Mouse (Mus musculus): Measurements from ENCODE around the gene Prph. TPM values are rescaled to one million over a fixed set of nuclear protein-coding genes. Genes with fewer than 3 reads are reported as not detected.
"Not testable (repeated sequence)": the region's sequence is repeated elsewhere in the genome, so short reads cannot be mapped to it uniquely, and the experiment has no call there.

The Prph gene
- polyA plus RNA-seq, 1 experiment: 0.32 TPM

DNA sequence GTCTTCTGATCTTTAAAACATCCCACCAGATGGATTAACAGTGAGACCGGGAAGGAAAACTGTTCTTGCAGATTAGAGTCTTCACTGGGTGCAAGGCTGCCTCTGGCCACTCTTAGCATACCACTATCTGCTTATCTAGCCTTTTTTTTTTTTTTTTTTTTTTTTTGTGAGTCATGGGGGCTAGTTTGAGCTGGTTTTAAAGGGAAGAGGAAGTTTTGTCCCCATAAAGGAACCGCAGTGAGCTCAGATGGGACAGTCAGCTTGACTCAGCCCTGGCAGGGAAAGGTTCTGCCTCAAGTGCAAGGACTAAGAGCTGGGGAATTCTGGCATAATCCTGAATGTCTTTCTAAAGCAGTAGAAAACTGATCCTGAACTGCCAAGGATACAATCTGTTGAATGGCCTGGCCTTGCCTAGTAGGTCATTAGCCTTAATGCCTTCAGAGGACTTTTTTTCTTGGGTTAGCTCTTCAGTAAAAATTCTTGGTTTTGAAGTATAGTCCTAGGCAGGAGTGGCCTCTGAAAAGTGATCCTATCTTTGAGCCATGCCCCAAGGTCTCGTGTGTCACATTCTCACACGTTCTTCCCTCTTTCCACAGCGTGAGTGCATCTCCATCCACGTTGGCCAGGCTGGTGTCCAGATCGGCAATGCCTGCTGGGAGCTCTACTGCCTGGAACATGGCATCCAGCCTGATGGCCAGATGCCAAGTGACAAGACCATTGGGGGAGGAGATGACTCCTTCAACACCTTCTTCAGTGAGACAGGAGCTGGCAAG, 21.3 kb upstream of the Prph start:
- DNase-seq (ENCODE audit: low read depth): no peak

GRCm38 (mm10) chr15:99035431-99035830, 19.5 kb upstream of the Prph start:
- no peak for DNase-seq (ENCODE audit: low read depth)

GRCm38 (mm10) chr15:99036249-99036905, 18.6 kb upstream of the Prph start:
- no peak for DNase-seq (ENCODE audit: low read depth)

- no peak for DNase-seq (ENCODE audit: low read depth)
Measured at GRCm38 (mm10) chr15:99038025-99038424, 16.9 kb upstream of the Prph start.

GRCm38 (mm10) chr15:99038797-99039196, 16.2 kb upstream of the Prph start:
- no peak for DNase-seq (ENCODE audit: low read depth)

- DNase-seq (ENCODE audit: low read depth): no peak
Measured at GRCm38 (mm10) chr15:99039306-99039705, 15.7 kb upstream of the Prph start.

DNA sequence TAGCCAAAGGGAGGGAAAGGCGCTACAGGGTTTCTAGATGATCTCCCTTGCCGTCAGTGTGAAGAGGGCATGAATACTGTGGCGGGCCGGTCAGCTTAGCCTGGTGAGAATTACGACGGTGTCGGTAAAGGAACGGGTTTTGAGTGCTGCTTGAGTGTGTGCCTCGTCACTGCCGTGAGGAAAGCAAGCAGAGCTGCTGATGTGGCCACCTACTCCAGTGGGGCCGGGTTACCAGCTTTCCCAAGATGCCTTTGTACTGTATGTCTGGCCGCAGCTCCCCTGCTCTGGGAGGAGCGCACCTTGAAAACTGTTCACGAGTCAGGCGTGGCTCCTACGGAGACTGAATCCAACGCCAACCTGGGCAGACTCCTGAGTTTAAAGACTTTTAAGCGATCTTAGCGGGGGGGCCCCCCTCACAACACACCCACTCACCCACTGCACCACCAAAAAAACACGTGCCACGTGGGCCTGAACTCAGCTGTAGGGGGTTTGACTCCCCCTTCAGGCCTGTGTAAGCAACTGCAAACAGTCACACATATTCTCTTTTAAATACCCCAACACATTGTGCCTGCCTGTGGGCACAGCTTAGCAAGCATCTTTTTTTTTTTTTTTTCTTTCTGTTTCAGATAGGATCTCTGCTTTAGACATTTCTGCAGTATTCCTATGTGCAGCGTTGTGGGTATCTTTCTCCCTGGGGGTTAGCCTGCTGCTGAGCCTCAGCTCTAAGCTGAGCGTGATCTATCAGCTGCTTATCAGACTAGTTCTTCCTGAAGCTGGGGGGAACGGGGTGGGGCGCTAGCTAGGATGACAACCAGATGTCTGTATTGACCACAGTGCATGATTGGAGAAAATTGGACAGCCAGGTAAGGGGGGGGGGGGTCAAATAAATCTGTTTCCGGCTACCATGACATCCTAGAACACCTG, 14.7 kb upstream of the Prph start:
- DNase-seq (ENCODE audit: low read depth): no peak

- DNase-seq (ENCODE audit: low read depth): no peak
Measured at GRCm38 (mm10) chr15:99040920-99041856, 13.8 kb upstream of the Prph start.

DNA sequence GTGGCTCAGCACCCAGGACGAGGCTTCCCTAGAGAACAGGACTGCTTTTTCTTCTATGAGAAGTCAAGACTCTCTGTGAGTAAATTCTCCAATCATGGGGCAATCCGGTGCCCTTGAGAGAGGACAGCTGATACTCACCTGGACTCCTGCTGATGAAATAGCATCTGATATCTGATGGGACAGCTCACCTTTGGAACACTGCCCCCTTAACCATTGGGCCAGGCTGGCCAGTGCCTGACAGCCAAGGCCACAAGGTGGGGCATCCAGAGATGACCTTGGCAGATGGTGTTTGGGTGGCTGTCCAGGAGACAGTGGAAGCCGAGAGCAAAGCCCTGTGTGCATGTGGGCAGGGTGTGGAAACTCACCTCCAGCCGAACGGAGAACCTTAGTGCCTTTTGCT, 12.6 kb upstream of the Prph start:
- no peak for DNase-seq (ENCODE audit: low read depth)

DNA sequence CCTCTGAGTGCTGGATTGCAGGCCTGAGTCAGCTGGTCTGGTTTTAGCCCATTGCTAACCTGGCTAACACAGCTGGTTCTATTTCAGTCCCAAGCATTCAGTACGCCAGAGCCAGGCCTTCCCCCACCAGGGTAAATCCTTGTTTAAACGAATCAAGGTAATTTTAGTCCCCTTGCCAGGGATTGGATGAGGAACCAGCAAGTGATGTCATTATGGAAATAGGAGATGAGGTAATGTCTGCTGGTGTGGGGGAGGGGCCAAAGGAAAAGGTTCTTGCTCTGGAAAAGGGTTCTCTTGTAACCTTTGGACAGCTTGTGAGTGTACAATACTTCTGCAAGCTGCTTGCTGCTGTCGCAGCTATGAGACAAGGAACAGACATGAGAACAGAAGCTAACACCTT, 10.1 kb upstream of the Prph start:
- DNase-seq (ENCODE audit: low read depth): no peak

GRCm38 (mm10) chr15:99045734-99046133, 9.2 kb upstream of the Prph start:
- not testable (repeated sequence) for DNase-seq (ENCODE audit: low read depth)

- DNase-seq (ENCODE audit: low read depth): no peak
Measured at GRCm38 (mm10) chr15:99049473-99050253, 5.3 kb upstream of the Prph start.

GRCm38 (mm10) chr15:99053373-99053772, 1.6 kb upstream of the Prph start:
- no peak for DNase-seq (ENCODE audit: low read depth)

DNA sequence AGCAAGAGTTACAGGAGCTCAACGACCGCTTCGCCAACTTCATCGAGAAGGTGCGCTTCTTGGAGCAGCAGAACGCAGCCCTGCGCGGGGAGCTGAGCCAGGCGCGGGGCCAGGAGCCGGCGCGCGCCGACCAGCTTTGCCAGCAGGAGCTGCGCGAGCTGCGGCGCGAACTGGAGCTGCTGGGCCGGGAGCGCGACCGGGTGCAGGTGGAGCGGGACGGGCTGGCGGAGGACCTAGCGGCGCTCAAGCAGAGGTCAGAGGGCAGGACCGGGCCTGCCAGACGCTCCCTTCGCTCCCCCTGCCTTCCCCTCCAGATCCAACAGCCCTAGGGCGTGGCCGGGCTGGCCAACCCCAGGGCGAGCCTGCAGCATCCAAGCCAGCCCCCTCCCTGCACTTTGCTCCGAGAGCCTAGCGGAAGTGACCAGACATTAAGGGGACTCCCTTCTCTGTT, 562 bp downstream of the Prph start:
- no peak for DNase-seq (ENCODE audit: low read depth)

DNA sequence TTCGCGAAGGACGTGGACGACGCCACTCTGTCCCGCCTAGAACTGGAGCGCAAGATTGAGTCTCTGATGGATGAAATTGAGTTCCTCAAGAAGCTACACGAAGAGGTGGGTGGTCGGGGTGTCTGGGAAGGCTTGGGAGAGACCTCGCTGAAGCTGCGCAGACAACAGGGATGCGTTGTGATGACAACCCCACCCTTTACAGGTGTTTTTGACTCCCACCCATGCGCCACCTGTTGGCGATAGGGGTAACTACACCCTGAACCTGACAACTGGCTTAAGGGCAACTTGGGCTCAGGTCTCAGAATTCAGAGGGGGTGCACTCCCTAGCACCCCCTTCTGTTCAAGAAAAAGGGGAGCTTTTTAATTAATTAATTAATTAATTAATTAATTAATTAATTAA, 1.4 kb downstream of the Prph start:
- no peak for DNase-seq (ENCODE audit: low read depth)

DNA sequence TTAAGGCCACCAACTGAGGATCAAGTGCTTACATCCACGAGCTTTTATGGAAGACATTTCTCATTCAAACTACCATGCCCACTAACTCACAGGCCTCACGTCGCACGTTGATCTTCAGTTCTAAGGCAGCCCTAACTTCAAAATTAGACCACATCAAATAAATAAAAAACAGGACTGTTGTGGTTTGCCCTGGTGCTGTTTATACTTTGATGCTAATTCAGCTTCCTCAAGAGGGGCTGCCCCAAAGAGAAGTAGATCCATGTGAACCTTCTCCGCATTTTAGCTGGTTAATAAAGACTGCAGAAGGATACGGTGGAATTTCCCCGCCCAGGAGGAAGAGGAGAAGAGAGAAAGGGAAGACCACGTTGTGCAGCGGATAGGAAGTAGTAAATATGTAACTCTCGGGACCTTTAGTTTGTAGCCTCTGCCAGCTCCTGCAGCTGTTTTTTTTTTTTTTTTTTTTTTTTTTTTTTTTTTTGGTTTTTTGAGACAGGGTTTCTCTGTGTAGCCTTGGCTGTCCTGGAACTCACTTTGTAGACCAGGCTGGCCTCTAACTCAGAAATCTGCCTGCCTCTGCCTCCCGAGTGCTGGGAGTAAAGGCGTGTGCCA, 10.7 kb downstream of the Prph start:
- no peak for DNase-seq (ENCODE audit: low read depth)

DNA sequence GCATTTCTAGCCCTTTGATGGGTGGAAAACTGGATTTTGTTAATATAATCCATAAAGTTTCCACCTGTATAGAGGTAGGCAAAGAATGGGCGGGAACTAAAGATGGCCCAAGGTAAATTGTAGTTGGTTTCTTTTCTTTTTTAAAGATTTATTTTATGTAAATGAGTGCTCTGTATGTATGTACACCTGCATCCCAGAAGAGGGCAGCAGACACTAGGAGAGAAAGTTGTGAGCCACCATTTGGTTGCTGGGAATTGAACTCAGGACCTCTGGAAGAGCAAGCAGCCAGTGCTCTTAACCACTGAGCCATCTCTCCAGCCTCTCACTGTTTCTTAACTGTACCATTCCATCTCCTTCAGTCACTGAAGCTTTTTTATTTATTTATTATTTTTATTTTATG, 17.0 kb downstream of the Prph start:
- DNase-seq (ENCODE audit: low read depth): no peak

DNA sequence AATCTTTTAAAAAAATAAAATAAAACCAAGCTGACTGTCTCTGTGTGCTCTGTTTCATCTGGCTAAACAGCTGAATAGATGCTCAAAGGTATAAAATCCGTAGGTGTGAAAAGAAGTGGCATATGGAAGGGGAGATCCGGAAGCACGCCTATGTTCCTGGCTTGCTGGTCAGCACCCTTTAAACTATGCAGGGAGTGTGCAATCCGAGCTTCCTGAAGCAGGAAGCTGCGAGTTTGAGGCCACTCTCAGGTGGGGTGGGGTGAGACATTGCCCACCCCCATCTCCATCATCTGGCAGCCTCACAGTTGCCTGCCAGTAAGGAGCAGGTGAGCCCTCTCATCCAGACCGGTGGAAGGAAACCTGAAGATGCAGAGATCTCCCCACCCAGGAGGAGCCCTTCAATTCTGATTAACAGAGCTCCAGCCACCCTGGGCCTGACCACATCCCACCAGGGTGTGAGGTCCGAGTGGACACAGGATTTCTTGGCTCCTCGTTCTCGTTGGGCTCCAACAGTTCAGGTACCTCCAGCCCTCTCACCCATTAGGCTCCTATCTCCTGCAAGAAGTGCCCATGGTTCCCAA, 19.1 kb downstream of the Prph start, which contains the start of gene Troap:
TSS of gene Troap (plus strand) at position 557 of the 581 bp plus-strand sequence.
- DNase-seq (ENCODE audit: low read depth): no peak

DNA sequence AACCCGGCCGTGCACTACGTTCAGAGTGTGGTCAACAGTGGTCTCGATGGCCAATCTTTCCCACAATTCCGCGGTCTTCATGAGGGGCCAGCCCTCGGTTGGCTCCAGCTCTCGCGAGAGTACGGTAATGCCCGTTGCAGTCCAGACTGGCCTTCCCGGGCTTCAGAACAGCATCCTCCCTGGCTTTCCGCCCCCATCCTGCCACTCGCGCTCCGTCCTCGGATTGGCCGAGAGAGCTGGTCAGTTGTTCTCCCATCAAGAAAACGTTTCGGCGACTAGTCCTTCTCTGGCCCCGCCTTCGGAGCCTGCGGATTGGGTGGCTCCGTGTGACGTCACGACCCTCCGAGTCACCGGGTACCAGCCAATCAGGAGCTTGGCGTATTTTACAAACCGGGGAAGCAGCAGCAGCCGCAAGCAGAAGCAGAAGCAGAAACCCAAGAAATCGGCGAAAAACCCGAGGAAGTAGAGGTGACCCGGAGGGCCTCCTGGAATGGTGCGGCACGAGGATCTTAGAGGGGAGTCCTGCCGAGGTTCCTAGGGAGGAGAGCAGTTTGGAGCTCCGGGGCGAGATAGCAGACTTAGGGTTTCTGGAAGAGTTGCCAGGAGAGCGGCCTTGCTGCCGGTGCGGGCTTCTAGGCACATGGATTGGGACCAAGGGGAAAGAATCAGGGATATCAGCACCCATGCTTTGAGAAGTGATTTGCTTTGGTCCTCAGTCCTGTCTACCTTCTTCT, 19.8 kb downstream of the Prph start:
- peak; percentile 55 for DNase-seq (ENCODE audit: low read depth)
